Mouse (Mus musculus) adrenal gland, postnatal 0 days (tissue): Measurements from ENCODE around the gene Spg7. TPM values are rescaled to one million over a fixed set of nuclear protein-coding genes. Genes with fewer than 3 reads are reported as not detected.

Experiments used
- microRNA-seq: library from miRNA; unstranded; fragments of <30 nt; microRNA quantifications from one replicate; pipeline ENCODE4, GENCODE M21; 2016; ENCODE audit warnings: borderline replicate concordance; ENCODE audit not compliant: insufficient number of aligned reads
- polyA plus RNA-seq: library from polyadenylated mRNA; unstranded; fragments of >200 nt; fragmentation: Nextera tagmentation; extraction: Ambion mirVana; gene quantifications from 2 replicates; pipeline ENCODE4 v1.2.1, GENCODE M21; 2015

The Spg7 gene
- 30.4 and 53.2 TPM in 2 replicates for polyA plus RNA-seq

GRCm38 (mm10) chr8:123062721-123063120 is at the start of gene Spg7:
Gene Spg7 (plus strand): TSS chr8:123062942.

GRCm38 (mm10) chr8:123042158-123042973 is 20.4 kb upstream of the Spg7 start, which contains the start of gene Ankrd11:
Gene Ankrd11 (minus strand): TSS chr8:123042277.

GRCm38 (mm10) chr8:123101735-123102685 is 39.3 kb downstream of the Spg7 start, which contains the start of gene Rpl13:
Gene Rpl13 (plus strand): TSS chr8:123102350.

GRCm38 (mm10) chr8:123117127-123117731 is 54.5 kb downstream of the Spg7 start, which contains the start of gene Cpne7:
Gene Cpne7 (plus strand): TSS chr8:123117374.

Small RNAs within 50 kb of the gene (microRNA-seq; reads per million reads assigned to microRNA genes)
- gene Mir7079, result not detected
- gene Mir7080, result 1.1 reads per million

Other genes starting within 250 kb of the Spg7 start
- 0.09 and 0.52 TPM in 2 replicates for gene Cdh15, start 215.0 kb upstream of the Spg7 start, polyA plus RNA-seq
- gene Ankrd11, start 20.7 kb upstream of the Spg7 start, polyA plus RNA-seq, result 49.6 and 63.9 TPM in 2 replicates
- gene Rpl13, start 39.4 kb downstream of the Spg7 start, polyA plus RNA-seq, result 1,556 and 1,800 TPM in 2 replicates
- 1.9 and 2.1 TPM in 2 replicates for gene Cpne7, start 54.4 kb downstream of the Spg7 start, polyA plus RNA-seq
- 32.0 and 64.8 TPM in 2 replicates for gene Sult5a1, start 95.4 kb downstream of the Spg7 start, polyA plus RNA-seq
- 39.7 and 90.2 TPM in 2 replicates for gene Dpep1, start 123.3 kb downstream of the Spg7 start, polyA plus RNA-seq
- 135 and 154 TPM in 2 replicates for gene Chmp1a, start 149.8 kb downstream of the Spg7 start, polyA plus RNA-seq
- gene Spata33, start 149.9 kb downstream of the Spg7 start, polyA plus RNA-seq, result 4.3 and 5.1 TPM in 2 replicates
- 27.2 and 30.8 TPM in 2 replicates for gene Cdk10, start 161.9 kb downstream of the Spg7 start, polyA plus RNA-seq
- gene Spata2l, start 173.3 kb downstream of the Spg7 start, polyA plus RNA-seq, result 3.3 and 8.4 TPM in 2 replicates
- 11.6 and 13.3 TPM in 2 replicates for gene Zfp276, start 191.3 kb downstream of the Spg7 start, polyA plus RNA-seq
- gene Vps9d1, start 191.4 kb downstream of the Spg7 start, polyA plus RNA-seq, result 17.0 and 18.7 TPM in 2 replicates